Mouse (Mus musculus) MEL (cell line): ENCODE measurements around the gene Gpn3.

Experiments
- CTCF ChIP-seq, 3 experiments: IDR thresholded peaks in 2 of 3; conservative IDR thresholded peaks in 1 of 3; 2 replicates each; pipeline ENCODE4 v1.5.1; 2011 to 2012; ENCODE audit warnings: low read length in 3 of 3, low read depth in 2 of 3, mild to moderate bottlenecking in 2 of 3, improper control_type of control experiment in 1 of 3, inconsistent platforms in 1 of 3, mixed read lengths in 1 of 3, moderate library complexity in 1 of 3; ENCODE audit not compliant: control insufficient read depth in 1 of 3, insufficient read depth in 1 of 3, poor library complexity in 1 of 3, severe bottlenecking in 1 of 3
- JUND ChIP-seq: IDR thresholded peaks from 2 replicates; pipeline ENCODE4 v1.6.1; 2011; ENCODE audit warnings: low read depth, mild to moderate bottlenecking, improper control_type of control experiment, low read length
- MAX ChIP-seq: IDR thresholded peaks from 2 replicates; pipeline ENCODE4 v1.6.1; 2011; ENCODE audit warnings: low read length, improper control_type of control experiment
- POLR2AphosphoS5 ChIP-seq: IDR thresholded peaks from 2 replicates; pipeline ENCODE4 v1.6.1; 2012; ENCODE audit warnings: low read depth, borderline replicate concordance, mild to moderate bottlenecking, inconsistent platforms, low read length, moderate library complexity, mixed read lengths
- SMC3 ChIP-seq: IDR thresholded peaks from 2 replicates; pipeline ENCODE4 v1.6.1; 2011; ENCODE audit warnings: low read depth, low read length, improper control_type of control experiment

- no peak for TF ChIP-seq POLR2AphosphoS5
- no peak for TF ChIP-seq SMC3
- TF ChIP-seq JUND = no peak
- no peak for TF ChIP-seq MAX
- TF ChIP-seq CTCF (IDR thresholded peaks at IDR 0.05 in 2 of 3, conservative IDR thresholded peaks at IDR 0.05 in 1 of 3; ENCODE audit: control insufficient read depth in 1 of 3, insufficient read depth in 1 of 3, low read depth in 2 of 3, low read length in 3 of 3, poor library complexity in 1 of 3, severe bottlenecking in 1 of 3) = no peak
Measured at GRCm38 (mm10) chr5:122327283-122327682, 44.4 kb upstream of the Gpn3 start.
